Mouse (Mus musculus): Measurements from ENCODE around the gene Tmem121b.

Tmem121b gene

GRCm38 (mm10) chr6:120492499-120493373 is 871 bp downstream of the Tmem121b start:
- DNase-seq (ENCODE audit: low spot score in 2 of 2), result no peak

- no peak for DNase-seq (ENCODE audit: low spot score in 2 of 2)
Observed at GRCm38 (mm10) chr6:120491862-120492498, 1.6 kb downstream of the Tmem121b start.

- no peak for DNase-seq (ENCODE audit: low spot score in 2 of 2)
Observed at GRCm38 (mm10) chr6:120491064-120491463, 2.5 kb downstream of the Tmem121b start.

GRCm38 (mm10) chr6:120489461-120489860 is 4.1 kb downstream of the Tmem121b start:
- DNase-seq (ENCODE audit: low spot score in 2 of 2), result no peak

- no peak for DNase-seq (ENCODE audit: low spot score in 2 of 2)
Observed at GRCm38 (mm10) chr6:120488647-120489046, 5.0 kb downstream of the Tmem121b start.

GRCm38 (mm10) chr6:120486051-120486510 is 7.5 kb downstream of the Tmem121b start:
- peak in 1 of 2 experiments; percentile 46 for DNase-seq (ENCODE audit: low spot score in 2 of 2)

- DNase-seq (ENCODE audit: low spot score in 2 of 2), result no peak
Observed at GRCm38 (mm10) chr6:120485038-120485437, 8.6 kb downstream of the Tmem121b start.

- peak; percentile 60 to 72 for DNase-seq (ENCODE audit: low spot score in 2 of 2)
Observed at GRCm38 (mm10) chr6:120483211-120483626, 10.4 kb downstream of the Tmem121b start.

GRCm38 (mm10) chr6:120482756-120483155 is 10.9 kb downstream of the Tmem121b start:
- no peak for DNase-seq (ENCODE audit: low spot score in 2 of 2)

GRCm38 (mm10) chr6:120482021-120482420 is 11.6 kb downstream of the Tmem121b start:
- DNase-seq (ENCODE audit: low spot score in 2 of 2), result no peak

- DNase-seq (ENCODE audit: low spot score in 2 of 2), result peak; percentile 48 to 60
Observed at GRCm38 (mm10) chr6:120481538-120481937, 12.1 kb downstream of the Tmem121b start.

- no peak for DNase-seq (ENCODE audit: low spot score in 2 of 2)
Observed at GRCm38 (mm10) chr6:120480361-120480760, 13.2 kb downstream of the Tmem121b start.

- DNase-seq (ENCODE audit: low spot score in 2 of 2), result no peak
Observed at GRCm38 (mm10) chr6:120479302-120479701, 14.3 kb downstream of the Tmem121b start.

- no peak for DNase-seq (ENCODE audit: low spot score in 2 of 2)
Observed at GRCm38 (mm10) chr6:120475288-120475687, 18.3 kb downstream of the Tmem121b start.

- DNase-seq (ENCODE audit: low spot score in 2 of 2), result peak; percentile 80 to 84
Observed at GRCm38 (mm10) chr6:120473427-120473826, 20.2 kb downstream of the Tmem121b start.

GRCm38 (mm10) chr6:120472455-120473140 is 21.0 kb downstream of the Tmem121b start:
- DNase-seq (ENCODE audit: low spot score in 2 of 2), result no peak

GRCm38 (mm10) chr6:120471991-120472441 is 21.6 kb downstream of the Tmem121b start:
- DNase-seq (ENCODE audit: low spot score in 2 of 2), result peak; percentile 65 to 69

- peak; percentile 65 to 70 for DNase-seq (ENCODE audit: low spot score in 2 of 2)
Observed at GRCm38 (mm10) chr6:120470666-120471065, 22.9 kb downstream of the Tmem121b start.

- peak; percentile 71 to 76 for DNase-seq (ENCODE audit: low spot score in 2 of 2)
Observed at GRCm38 (mm10) chr6:120469770-120470169, 23.8 kb downstream of the Tmem121b start.

- DNase-seq (ENCODE audit: low spot score in 2 of 2), result no peak
Observed at GRCm38 (mm10) chr6:120469268-120469667, 24.3 kb downstream of the Tmem121b start.

GRCm38 (mm10) chr6:120468259-120468658 is 25.3 kb downstream of the Tmem121b start:
- no peak for DNase-seq (ENCODE audit: low spot score in 2 of 2)

Data from spleen, postnatal 36 days (tissue).